Mouse (Mus musculus) urinary bladder, postnatal 4 days (tissue): ENCODE measurements around the gene Ythdf1.

ENCODE experiments used
- DNase-seq, 2 experiments: peaks; one replicate each; pipeline ENCODE4 v3.0.0; 2021 to 2022; ENCODE audit warnings: low spot score in 2 of 2

Ythdf1 gene

GRCm38 (mm10) chr2:180879365-180880067 lies 41.2 kb downstream of the Ythdf1 start:
- DNase-seq, result no peak

- DNase-seq, result no peak
Observed at GRCm38 (mm10) chr2:180870006-180870405, 50.7 kb downstream of the Ythdf1 start.

- DNase-seq, result no peak
Observed at GRCm38 (mm10) chr2:180861561-180861960, 59.2 kb downstream of the Ythdf1 start.

GRCm38 (mm10) chr2:180857121-180857520 lies 63.6 kb downstream of the Ythdf1 start:
- DNase-seq, result no peak

- no peak for DNase-seq
Observed at GRCm38 (mm10) chr2:180855005-180855544, 65.7 kb downstream of the Ythdf1 start.
